Mouse (Mus musculus): ENCODE data around the gene Ctdsp1. TPM values are rescaled to one million over a fixed set of nuclear protein-coding genes. Genes with fewer than 3 reads are reported as not detected.

The Ctdsp1 gene
- total RNA-seq, 2 experiments from 2014 or later = 25.9 to 28.4 TPM

Small RNA genes within 50 kb of the gene (microRNA-seq; reads per million reads assigned to microRNA genes)
- gene Mir26b = 11,283 to 14,393 reads per million in 2 experiments

Other genes starting within 250 kb of the Ctdsp1 start
- under 1 TPM in 1 of 2 experiments, not detected in 1; 0.13 TPM for gene Cxcr2, start 237.5 kb upstream of the Ctdsp1 start, total RNA-seq (2021)
- gene Cxcr1, start 196.9 kb upstream of the Ctdsp1 start, total RNA-seq (2021) = not detected
- gene Arpc2, start 155.4 kb upstream of the Ctdsp1 start, total RNA-seq (2021) = 100 to 1,000 TPM; 394 to 402 TPM
- not detected for gene Gpbar1, start 113.0 kb upstream of the Ctdsp1 start, total RNA-seq (2021)
- gene Aamp, start 106.8 kb upstream of the Ctdsp1 start, total RNA-seq (2021) = 100 to 1,000 TPM; 148 to 159 TPM
- gene Pnkd, start 106.6 kb upstream of the Ctdsp1 start, total RNA-seq (2021) = 100 to 1,000 TPM; 168 to 188 TPM
- 10 to 100 TPM; 25.1 to 25.4 TPM for gene Tmbim1, start 85.9 kb upstream of the Ctdsp1 start, total RNA-seq (2021)
- 1 to 10 TPM; 1.0 to 1.2 TPM for gene Catip, start 29.4 kb upstream of the Ctdsp1 start, total RNA-seq (2021)
- 1 to 10 TPM; 2.6 to 3.6 TPM for gene Slc11a1, start 16.3 kb upstream of the Ctdsp1 start, total RNA-seq (2021)
- gene Vil1, start 17.9 kb downstream of the Ctdsp1 start, total RNA-seq (2021) = under 1 TPM; 0.10 to 0.33 TPM
- 10 to 100 TPM; 26.9 to 29.1 TPM for gene Cnot9, start 114.5 kb downstream of the Ctdsp1 start, total RNA-seq (2021)
- gene Plcd4, start 151.4 kb downstream of the Ctdsp1 start, total RNA-seq (2021) = 10 to 100 TPM; 20.4 to 22.8 TPM
- 10 to 100 TPM; 26.3 to 27.9 TPM for gene Usp37, start 152.8 kb downstream of the Ctdsp1 start, total RNA-seq (2021)
- 10 to 100 TPM; 26.5 to 31.7 TPM for gene Zfp142, start 196.7 kb downstream of the Ctdsp1 start, total RNA-seq (2021)
- 10 to 100 TPM; 24.0 to 24.1 TPM for gene Bcs1l, start 196.8 kb downstream of the Ctdsp1 start, total RNA-seq (2021)
- 10 to 100 TPM; 65.8 to 67.2 TPM for gene Rnf25, start 209.9 kb downstream of the Ctdsp1 start, total RNA-seq (2021)
- gene Stk36, start 209.9 kb downstream of the Ctdsp1 start, total RNA-seq (2021) = 1 to 10 TPM; 4.9 to 5.5 TPM